21 mouse cellular contexts compared by ENCODE assay signal in genomic region chr7:116674199-116675019, GRCm38 (mm10).
DNase-seq lines count a peak whose midpoint lies in the region; ATAC-seq and TF ChIP-seq lines count a peak whose summit lies in the region.
"Had no signal": no experiment of that assay in that cellular context is flagged by ENCODE, and none has a peak within 500 bp of the region (broad histone marks: within the 10 kb centered on the region; RNA-seq: fewer than 3 reads in every experiment).

No protein-coding gene starts in this region.

- intact Hi-C loops in gastrocnemius, adult 2 months (cut with DNase I), result no loop called here

- ATAC-seq in kidney, embryonic 16.5 days (ENCODE audit: low FRiP score, low TSS enrichment), result no peak
- no peak for ATAC-seq in kidney, embryonic 14.5 days (ENCODE audit: low FRiP score, low TSS enrichment)
- ATAC-seq in hindbrain, embryonic 11.5 days (ENCODE audit: low FRiP score), result no peak
- ATAC-seq in midbrain, embryonic 16.5 days, result peak; percentile 45; the same call in 1 of the 2 replicates
- ATAC-seq: forebrain, embryonic 13.5 days; intestine, postnatal 0 days had no signal

- no peak overlapping the region for H3K4me3 ChIP-seq in kidney, embryonic 16.5 days (ENCODE audit: low read length)
- H3K4me3 ChIP-seq in kidney, embryonic 14.5 days (ENCODE audit: low read length), result no peak overlapping the region
- no peak overlapping the region for H3K4me3 ChIP-seq in embryonic facial prominence, embryonic 10.5 days
- H3K4me3 ChIP-seq in hindbrain, embryonic 11.5 days (ENCODE audit: low read depth, low read length), result no peak overlapping the region
- H3K4me3 ChIP-seq in midbrain, embryonic 16.5 days (ENCODE audit: low read depth, low read length), result no peak overlapping the region; the same call in 1 of the 2 replicates
- no peak overlapping the region for H3K4me3 ChIP-seq in gastrocnemius, adult 2 months
- H3K4me3 ChIP-seq: forebrain, embryonic 13.5 days; heart, embryonic 15.5 days; limb, embryonic 13.5 days; liver, embryonic 13.5 days; midbrain, embryonic 12.5 days had no signal

- no peak for TF ChIP-seq CTCF in gastrocnemius, adult 2 months (IDR thresholded peaks at IDR 0.05)

- peak; percentile 21 for DNase-seq in embryonic facial prominence, embryonic 10.5 days (ENCODE audit: low spot score)
- DNase-seq in hindbrain, embryonic 11.5 days (ENCODE audit: low spot score), result peak; percentile 3
- no peak for DNase-seq in gastrocnemius, adult 2 months
- DNase-seq in spleen, postnatal 14 days (ENCODE audit: low spot score in 2 of 2), result no peak
- DNase-seq: adrenal gland, adult 2 months; cerebellum, adult 8-10 months; gastrocnemius, postnatal 25 days; kidney, postnatal 36 days; layer of hippocampus, adult 9-11 months; liver, embryonic 13.5 days; lung, embryonic 14.5 days; lung, postnatal 4 days; thymus, postnatal 25 days had no signal

- H3K36me3 ChIP-seq in kidney, embryonic 16.5 days (ENCODE audit: insufficient read depth, low read length), result no peaks in the 10 kb centered on the region
- H3K36me3 ChIP-seq in kidney, embryonic 14.5 days (ENCODE audit: control insufficient read depth, insufficient read depth, low read length), result no peaks in the 10 kb centered on the region
- no peaks in the 10 kb centered on the region for H3K36me3 ChIP-seq in embryonic facial prominence, embryonic 10.5 days (replicated peaks)
- no peaks in the 10 kb centered on the region for H3K36me3 ChIP-seq in hindbrain, embryonic 11.5 days (ENCODE audit: control insufficient read depth, insufficient read depth, low read length)
- no peaks in the 10 kb centered on the region for H3K36me3 ChIP-seq in midbrain, embryonic 16.5 days (ENCODE audit: control insufficient read depth, insufficient read depth, low read length)
- H3K36me3 ChIP-seq: heart, embryonic 15.5 days; limb, embryonic 13.5 days; liver, embryonic 13.5 days; midbrain, embryonic 12.5 days had no signal

- H3K4me1 ChIP-seq in kidney, embryonic 16.5 days (ENCODE audit: insufficient read depth, low read length), result peaks cover 4% of the 10 kb centered on the region; the same call in 1 of the 2 replicates
- no peaks in the 10 kb centered on the region for H3K4me1 ChIP-seq in kidney, embryonic 14.5 days (ENCODE audit: control insufficient read depth, insufficient read depth, low read length)
- H3K4me1 ChIP-seq in embryonic facial prominence, embryonic 10.5 days, result peaks cover 15% of the 10 kb centered on the region
- no peaks in the 10 kb centered on the region for H3K4me1 ChIP-seq in hindbrain, embryonic 11.5 days (replicated peaks; ENCODE audit: control insufficient read depth, insufficient read depth, low read length)
- peaks cover 11% of the 10 kb centered on the region; the same call in 1 of the 2 replicates for H3K4me1 ChIP-seq in midbrain, embryonic 16.5 days (ENCODE audit: control insufficient read depth, insufficient read depth, low read length)
- H3K4me1 ChIP-seq: forebrain, embryonic 13.5 days; heart, embryonic 15.5 days; limb, embryonic 13.5 days; liver, embryonic 13.5 days had no signal

- H3K27me3 ChIP-seq in kidney, embryonic 16.5 days (ENCODE audit: insufficient read depth, low read length), result no peaks in the 10 kb centered on the region
- H3K27me3 ChIP-seq in kidney, embryonic 14.5 days (ENCODE audit: control insufficient read depth, insufficient read depth, low read length), result no peaks in the 10 kb centered on the region
- no peaks in the 10 kb centered on the region for H3K27me3 ChIP-seq in embryonic facial prominence, embryonic 10.5 days (replicated peaks; ENCODE audit: low read depth, poor library complexity, severe bottlenecking)
- H3K27me3 ChIP-seq in hindbrain, embryonic 11.5 days (ENCODE audit: control insufficient read depth, insufficient read depth, low read length), result no peaks in the 10 kb centered on the region
- no peaks in the 10 kb centered on the region for H3K27me3 ChIP-seq in midbrain, embryonic 16.5 days (ENCODE audit: control insufficient read depth, insufficient read depth, low read depth, low read length)
- H3K27me3 ChIP-seq: forebrain, embryonic 13.5 days; heart, embryonic 15.5 days; limb, embryonic 13.5 days; liver, embryonic 13.5 days; midbrain, embryonic 12.5 days had no signal

- H3K27ac ChIP-seq in kidney, embryonic 16.5 days (ENCODE audit: low read length), result no peak overlapping the region
- no peak overlapping the region for H3K27ac ChIP-seq in kidney, embryonic 14.5 days (ENCODE audit: low read depth, low read length)
- H3K27ac ChIP-seq in embryonic facial prominence, embryonic 10.5 days (replicated peaks), result no peak overlapping the region
- no peak overlapping the region for H3K27ac ChIP-seq in hindbrain, embryonic 11.5 days (ENCODE audit: low read depth, low read length)
- no peak overlapping the region for H3K27ac ChIP-seq in midbrain, embryonic 16.5 days (ENCODE audit: low read length)
- no peak overlapping the region for H3K27ac ChIP-seq in gastrocnemius, adult 2 months
- H3K27ac ChIP-seq: forebrain, embryonic 13.5 days; heart, embryonic 15.5 days; limb, embryonic 13.5 days; liver, embryonic 13.5 days; midbrain, embryonic 12.5 days had no signal

- WGBS in kidney, embryonic 16.5 days, result 36% methylated on average over 16 of the region's 16 CpGs
- 38% methylated on average over 16 of the region's 16 CpGs for WGBS in kidney, embryonic 14.5 days
- 68% methylated on average over 16 of the region's 16 CpGs for WGBS in embryonic facial prominence, embryonic 10.5 days
- WGBS in hindbrain, embryonic 11.5 days, result 71% methylated on average over 16 of the region's 16 CpGs
- WGBS in midbrain, embryonic 16.5 days, result 45% methylated on average over 16 of the region's 16 CpGs

- H3K4me2 ChIP-seq in kidney, embryonic 16.5 days (replicated peaks; ENCODE audit: low read depth, low read length), result 0 out of 2 replicates have a peak overlapping the region, but pooled peaks have one; percentile 17
- no peak overlapping the region for H3K4me2 ChIP-seq in kidney, embryonic 14.5 days (replicated peaks; ENCODE audit: low read depth, low read length)
- H3K4me2 ChIP-seq in hindbrain, embryonic 11.5 days (replicated peaks; ENCODE audit: low read depth, low read length), result no peak overlapping the region
- H3K4me2 ChIP-seq in midbrain, embryonic 16.5 days (ENCODE audit: low read length), result peak overlapping the region; percentile 29
- H3K4me2 ChIP-seq: forebrain, embryonic 13.5 days; heart, embryonic 15.5 days; limb, embryonic 13.5 days; liver, embryonic 13.5 days; lung, embryonic 14.5 days; midbrain, embryonic 12.5 days had no signal

- no peaks in the 10 kb centered on the region for H3K9me3 ChIP-seq in kidney, embryonic 16.5 days (ENCODE audit: low read length)
- H3K9me3 ChIP-seq in kidney, embryonic 14.5 days (ENCODE audit: control insufficient read depth, low read length), result no peaks in the 10 kb centered on the region
- H3K9me3 ChIP-seq in embryonic facial prominence, embryonic 10.5 days, result no peaks in the 10 kb centered on the region
- no peaks in the 10 kb centered on the region for H3K9me3 ChIP-seq in hindbrain, embryonic 11.5 days (ENCODE audit: control insufficient read depth, low read length)
- H3K9me3 ChIP-seq in midbrain, embryonic 16.5 days (replicated peaks; ENCODE audit: control insufficient read depth, low read length, poor library complexity, severe bottlenecking), result no peaks in the 10 kb centered on the region
- H3K9me3 ChIP-seq: forebrain, embryonic 13.5 days; heart, embryonic 15.5 days; limb, embryonic 13.5 days; liver, embryonic 13.5 days; midbrain, embryonic 12.5 days had no signal

- H3K9ac ChIP-seq in kidney, embryonic 16.5 days (replicated peaks; ENCODE audit: low read length), result no peak overlapping the region
- H3K9ac ChIP-seq in kidney, embryonic 14.5 days (ENCODE audit: low read depth, low read length), result no peak overlapping the region
- no peak overlapping the region for H3K9ac ChIP-seq in hindbrain, embryonic 11.5 days (ENCODE audit: low read depth, low read length)
- H3K9ac ChIP-seq in midbrain, embryonic 16.5 days (ENCODE audit: low read depth, low read length), result no peak overlapping the region
- H3K9ac ChIP-seq: forebrain, embryonic 13.5 days; heart, embryonic 15.5 days; limb, embryonic 13.5 days; liver, embryonic 13.5 days; lung, embryonic 14.5 days; midbrain, embryonic 12.5 days had no signal

Comparison
In these comparisons a context has a peak if more than half of its experiments do, and no peak if none do; other contexts are left out.
1. H3K4me2 ChIP-seq: peak in kidney, embryonic 16.5 days (single experiment) and midbrain, embryonic 16.5 days (single experiment); none in kidney, embryonic 14.5 days (single experiment) and hindbrain, embryonic 11.5 days (single experiment).
2. DNase-seq: peak in embryonic facial prominence, embryonic 10.5 days (single experiment) and hindbrain, embryonic 11.5 days (single experiment); none in gastrocnemius, adult 2 months (single experiment) and spleen, postnatal 14 days (0 of 2).